Mouse (Mus musculus) adrenal gland, adult 8-10 months (tissue): Measurements from ENCODE around the gene Ift88. TPM values are rescaled to one million over a fixed set of nuclear protein-coding genes. Genes with fewer than 3 reads are reported as not detected.

Experiments
- DNase-seq: peaks from one replicate; pipeline ENCODE4 v3.0.0; 2022
- total RNA-seq, 4 experiments: library from RNA; stranded (reverse); gene quantifications; 2 replicates each; pipeline ENCODE4 v1.2.4; 2022

Ift88 gene
- total RNA-seq, 4 experiments from 2014 or later = 9.2 to 16.4 (median 14.8) TPM

DNA sequence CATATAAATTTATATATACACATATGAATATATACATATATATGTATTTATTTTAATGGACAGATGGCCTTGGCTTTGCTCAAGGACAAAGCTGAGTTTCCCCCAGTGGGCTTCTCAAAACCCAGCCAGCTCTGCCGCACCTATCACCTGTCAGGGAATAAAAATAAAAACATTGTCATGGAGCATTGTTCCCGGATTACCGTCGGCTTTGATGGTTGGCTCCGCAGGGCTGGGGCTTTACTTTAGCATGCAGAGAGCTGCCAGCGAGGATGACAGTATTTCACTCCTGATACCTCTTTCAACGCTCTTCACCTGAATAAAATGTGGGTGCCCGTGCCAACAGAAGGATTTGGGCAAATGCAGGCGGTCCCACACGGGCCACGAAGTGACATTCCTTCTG is 110.0 kb downstream of the Ift88 start:
- no peak for DNase-seq

- DNase-seq = no peak
Observed at GRCm38 (mm10) chr14:57534346-57534745, 110.5 kb downstream of the Ift88 start.

DNA sequence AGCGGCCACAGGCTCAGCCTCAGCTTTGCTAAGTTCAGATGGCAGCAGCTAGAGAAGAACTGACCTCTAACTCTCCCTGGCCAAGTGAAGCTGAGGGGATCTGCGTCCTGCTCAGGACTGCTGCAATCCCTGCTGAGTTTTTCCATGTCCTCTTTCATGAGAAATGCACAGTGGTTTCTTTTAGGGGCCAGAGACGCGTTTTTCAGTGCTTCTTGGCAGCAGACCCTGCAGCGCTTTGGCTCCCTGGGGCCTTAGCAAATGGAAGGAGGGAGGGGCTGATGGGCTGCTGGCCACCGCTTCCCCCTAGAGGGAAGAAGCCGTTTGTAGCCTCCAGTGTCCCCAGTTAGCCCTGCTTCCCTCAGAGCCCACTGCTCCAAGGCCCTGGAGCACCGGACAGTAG is 111.1 kb downstream of the Ift88 start:
- no peak for DNase-seq

GRCm38 (mm10) chr14:57535646-57536045 is 111.8 kb downstream of the Ift88 start:
- no peak for DNase-seq

DNA sequence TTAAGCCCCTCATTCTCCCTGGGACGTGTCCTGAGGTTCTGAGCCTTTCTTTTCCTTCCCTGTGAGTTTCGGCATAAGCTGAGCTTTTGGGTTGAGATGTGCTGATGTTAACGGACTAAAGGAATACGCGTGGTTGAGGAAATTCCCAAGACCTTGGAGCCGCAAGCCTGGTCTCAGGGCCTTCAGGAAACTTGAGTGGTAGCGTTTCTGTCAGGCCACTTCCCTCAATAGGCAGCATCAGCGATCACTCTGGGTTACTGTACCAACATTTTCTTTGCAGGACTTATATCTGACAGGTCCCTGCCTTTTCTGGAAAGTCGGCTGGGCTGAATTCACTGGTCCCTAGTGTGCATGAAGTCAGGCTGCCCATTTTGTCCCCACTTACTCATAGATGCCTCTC is 113.0 kb downstream of the Ift88 start:
- no peak for DNase-seq

DNA sequence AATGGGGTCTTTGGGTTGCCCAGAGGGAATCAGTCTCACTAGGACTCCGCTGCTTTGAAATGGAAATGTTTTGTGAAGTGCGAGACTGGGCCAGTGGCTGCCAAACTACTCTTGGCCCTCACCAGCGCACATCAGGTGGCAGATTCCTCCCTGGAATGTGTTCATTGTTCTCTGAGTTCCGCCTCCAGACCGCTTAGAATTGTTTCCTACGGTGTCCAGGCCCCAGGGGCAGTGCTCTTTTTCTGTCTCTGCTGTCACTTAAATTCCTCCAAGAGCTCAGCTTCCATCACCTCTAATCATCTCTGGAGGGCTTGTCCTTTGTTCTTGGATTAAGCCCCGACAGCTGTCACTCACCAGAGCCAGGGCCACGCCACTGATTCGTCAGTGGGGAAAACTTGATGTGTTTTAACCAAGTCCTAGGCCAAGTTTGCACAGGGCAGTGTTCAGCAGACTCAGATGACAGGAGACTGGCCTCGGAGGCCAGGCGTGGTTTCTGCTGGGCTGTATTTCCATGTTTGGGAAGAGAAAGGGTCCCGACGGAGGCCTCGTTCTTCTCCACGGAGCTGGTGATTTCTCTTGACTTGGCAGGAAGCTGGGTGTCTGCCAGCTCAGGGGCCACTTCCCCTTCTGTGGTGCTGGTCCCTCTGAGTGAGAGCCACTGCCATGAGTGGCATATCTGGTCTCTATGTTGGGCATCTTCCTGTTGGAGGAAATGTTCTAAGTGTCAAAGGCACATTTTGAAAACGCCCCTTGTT is 113.6 kb downstream of the Ift88 start:
- no peak for DNase-seq

DNA sequence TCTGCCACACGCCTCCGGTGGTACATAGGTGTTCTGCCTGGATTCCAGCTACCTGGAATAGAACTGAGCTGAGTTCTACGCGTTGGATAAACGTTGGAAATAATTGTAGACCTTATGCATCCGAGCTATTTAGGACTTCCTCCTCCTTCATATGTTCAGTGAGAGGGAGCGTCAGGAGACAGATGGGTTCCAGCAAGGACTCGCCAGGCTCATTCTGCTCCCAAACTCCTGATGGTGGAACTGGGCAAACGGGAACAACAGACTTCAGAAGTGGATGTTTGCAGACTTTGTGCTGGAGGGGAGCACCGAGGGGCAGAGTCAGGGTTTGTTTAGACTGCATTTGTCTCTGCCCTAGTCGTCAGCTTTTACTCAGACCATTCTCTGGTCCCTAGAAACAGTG is 116.8 kb downstream of the Ift88 start:
- DNase-seq = no peak

DNA sequence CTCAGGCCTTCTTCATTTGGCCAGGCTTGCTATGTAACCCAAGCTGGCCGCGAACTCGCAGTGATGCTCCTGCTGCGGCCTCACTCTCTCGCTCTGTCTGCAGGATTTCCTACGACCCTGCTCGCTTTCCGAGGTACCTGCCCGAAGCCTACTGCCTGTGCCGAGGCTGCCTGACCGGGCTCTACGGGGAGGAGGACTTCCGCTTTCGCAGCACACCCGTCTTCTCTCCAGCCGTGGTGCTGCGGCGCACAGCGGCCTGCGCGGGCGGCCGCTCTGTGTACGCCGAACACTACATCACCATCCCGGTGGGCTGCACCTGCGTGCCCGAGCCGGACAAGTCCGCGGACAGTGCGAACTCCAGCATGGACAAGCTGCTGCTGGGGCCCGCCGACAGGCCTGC is 118.4 kb downstream of the Ift88 start:
- DNase-seq = no peak

GRCm38 (mm10) chr14:57543420-57544039 is 119.7 kb downstream of the Ift88 start:
- DNase-seq = no peak

- no peak for DNase-seq
Observed at GRCm38 (mm10) chr14:57545526-57545925, 121.7 kb downstream of the Ift88 start.

DNA sequence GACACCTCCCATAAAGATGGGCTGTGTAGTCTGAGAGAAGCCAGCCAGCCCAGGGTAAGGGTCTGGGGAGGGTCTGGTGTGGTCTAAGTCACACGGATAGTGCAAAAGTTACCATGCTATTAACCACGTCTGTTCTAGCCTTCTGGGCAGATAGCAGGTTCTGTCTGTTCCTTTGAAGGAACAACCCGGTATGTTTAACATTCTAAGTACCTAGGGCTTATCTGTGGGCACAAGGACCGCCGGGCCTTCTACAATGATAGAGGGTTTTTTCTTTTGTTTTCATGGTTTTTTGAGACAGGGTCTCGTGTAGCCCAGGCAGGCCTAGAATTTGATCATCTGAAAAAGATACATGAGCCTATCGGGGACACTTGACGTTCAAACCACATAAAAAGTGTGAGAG is 122.3 kb downstream of the Ift88 start:
- DNase-seq = no peak

DNA sequence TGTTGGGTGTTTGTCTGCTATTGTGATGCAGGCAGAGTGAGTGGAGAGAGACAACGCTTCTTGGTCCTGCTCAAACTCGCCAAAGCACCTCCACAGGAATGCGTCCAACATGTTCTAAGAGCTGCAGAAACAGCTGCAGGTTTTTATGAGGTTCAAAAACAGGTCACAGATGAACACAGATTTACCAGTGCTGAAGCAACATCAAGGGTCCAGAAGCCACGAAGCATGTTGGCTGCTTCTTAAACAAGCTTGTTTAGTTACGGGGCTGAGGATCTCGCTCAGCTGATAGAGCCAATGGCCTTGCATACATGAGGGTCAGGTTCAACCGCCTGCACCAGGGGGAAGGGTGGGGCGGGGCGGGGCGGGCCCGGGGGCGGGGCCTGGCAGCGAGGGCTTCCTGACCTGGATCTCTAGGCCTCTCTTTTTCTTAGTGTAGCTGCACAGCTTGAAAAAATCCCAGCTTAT is 122.7 kb downstream of the Ift88 start:
- DNase-seq = no peak

- DNase-seq = no peak
Observed at GRCm38 (mm10) chr14:57547062-57547461, 123.2 kb downstream of the Ift88 start.

GRCm38 (mm10) chr14:57552945-57553344 is 129.1 kb downstream of the Ift88 start:
- DNase-seq = no peak

DNA sequence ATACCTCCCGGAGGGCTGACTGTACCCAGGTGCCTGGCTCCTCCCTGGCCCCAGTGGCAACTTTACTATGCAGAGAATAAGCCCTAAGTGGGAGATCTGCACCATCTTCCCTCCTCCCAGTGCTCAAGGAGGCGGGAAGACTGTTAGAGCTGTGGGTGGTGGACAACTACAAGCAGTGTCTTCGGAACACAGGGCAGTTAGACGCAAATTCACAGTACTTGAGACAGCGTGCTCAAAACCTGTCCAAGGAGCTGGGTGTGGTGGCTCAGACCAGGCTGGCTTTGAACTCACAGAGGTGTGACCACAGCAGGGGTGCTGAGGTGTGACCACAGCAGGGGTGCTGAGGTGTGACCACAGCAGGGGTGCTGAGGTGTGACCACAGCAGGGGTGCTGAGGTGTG is 130.6 kb downstream of the Ift88 start:
- no peak for DNase-seq

GRCm38 (mm10) chr14:57555471-57556070 is 131.7 kb downstream of the Ift88 start:
- DNase-seq = no peak

- DNase-seq = no peak
Observed at GRCm38 (mm10) chr14:57556922-57557321, 133.1 kb downstream of the Ift88 start.

DNA sequence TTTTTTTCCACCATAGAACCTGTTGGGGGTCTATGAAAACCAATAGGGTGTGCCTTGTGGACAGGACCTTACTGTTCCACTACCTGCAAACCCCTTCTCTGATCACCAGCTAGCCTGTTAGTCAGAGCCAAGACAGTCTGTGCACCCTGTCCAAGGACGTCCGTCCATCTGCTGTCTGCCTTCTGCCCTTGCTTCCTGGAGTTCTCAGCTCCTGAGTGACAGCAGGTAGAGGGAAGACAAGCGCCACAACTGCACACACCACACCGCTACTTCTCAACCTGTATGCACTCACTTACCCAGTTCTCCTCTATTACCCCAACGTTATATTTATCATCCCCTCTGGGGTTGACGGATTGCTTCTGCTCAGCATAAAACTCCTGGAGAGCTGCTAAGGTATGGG is 141.8 kb downstream of the Ift88 start:
- DNase-seq = no peak

Other genes starting within 250 kb of the Ift88 start
- gene Cryl1, start 25.5 kb upstream of the Ift88 start, total RNA-seq = 10 to 100 TPM; 11.2 to 16.0 (median 12.6) TPM
- gene Il17d, start 100.7 kb downstream of the Ift88 start, total RNA-seq = 1 to 10 TPM; 2.3 to 3.4 (median 2.6) TPM
- gene Eef1akmt1, start 147.6 kb downstream of the Ift88 start, total RNA-seq = 10 to 100 TPM; 25.7 to 31.8 (median 28.9) TPM
- gene Xpo4, start 241.4 kb downstream of the Ift88 start, total RNA-seq = 10 to 100 TPM; 35.7 to 45.2 (median 38.1) TPM